Mouse (Mus musculus) spleen, postnatal 10 days (tissue): ENCODE data around the gene Trim62.

Source experiments
- DNase-seq, 2 experiments: peaks; one replicate each; pipeline ENCODE4 v3.0.0; 2021 to 2022; ENCODE audit warnings: low spot score in 2 of 2

Gene Trim62

GRCm38 (mm10) chr4:128885540-128885939, 2.2 kb downstream of the Trim62 start:
- DNase-seq = no peak

GRCm38 (mm10) chr4:128886571-128886970, 3.2 kb downstream of the Trim62 start:
- no peak for DNase-seq

- no peak for DNase-seq
Measured at GRCm38 (mm10) chr4:128887026-128887425, 3.6 kb downstream of the Trim62 start.

GRCm38 (mm10) chr4:128887641-128888091, 4.3 kb downstream of the Trim62 start:
- no peak for DNase-seq

- DNase-seq = no peak
Measured at GRCm38 (mm10) chr4:128888436-128888990, 5.1 kb downstream of the Trim62 start.

- no peak for DNase-seq
Measured at GRCm38 (mm10) chr4:128889752-128890630, 6.6 kb downstream of the Trim62 start.

- DNase-seq = no peak
Measured at GRCm38 (mm10) chr4:128891157-128891556, 7.8 kb downstream of the Trim62 start.

- no peak for DNase-seq
Measured at GRCm38 (mm10) chr4:128891746-128892145, 8.4 kb downstream of the Trim62 start.

GRCm38 (mm10) chr4:128892188-128892587, 8.8 kb downstream of the Trim62 start:
- DNase-seq = no peak

GRCm38 (mm10) chr4:128894112-128894511, 10.7 kb downstream of the Trim62 start:
- DNase-seq = no peak

GRCm38 (mm10) chr4:128895841-128896240, 12.5 kb downstream of the Trim62 start:
- no peak for DNase-seq

- no peak for DNase-seq
Measured at GRCm38 (mm10) chr4:128896667-128897066, 13.3 kb downstream of the Trim62 start.

GRCm38 (mm10) chr4:128897911-128898421, 14.6 kb downstream of the Trim62 start:
- DNase-seq = no peak

GRCm38 (mm10) chr4:128899332-128899731, 16.0 kb downstream of the Trim62 start:
- peak in 1 of 2 experiments; percentile 48 for DNase-seq

- no peak for DNase-seq
Measured at GRCm38 (mm10) chr4:128900484-128900883, 17.1 kb downstream of the Trim62 start.

GRCm38 (mm10) chr4:128902390-128902789, 19.0 kb downstream of the Trim62 start:
- no peak for DNase-seq

GRCm38 (mm10) chr4:128904035-128904800, 20.8 kb downstream of the Trim62 start:
- no peak for DNase-seq

- DNase-seq = no peak
Measured at GRCm38 (mm10) chr4:128905251-128905650, 21.9 kb downstream of the Trim62 start.

- DNase-seq = no peak
Measured at GRCm38 (mm10) chr4:128906757-128907156, 23.4 kb downstream of the Trim62 start.

GRCm38 (mm10) chr4:128907238-128907968, 24.0 kb downstream of the Trim62 start:
- no peak for DNase-seq
